ENCODE assay signal across 11 mouse cellular contexts in the genomic region with DNA sequence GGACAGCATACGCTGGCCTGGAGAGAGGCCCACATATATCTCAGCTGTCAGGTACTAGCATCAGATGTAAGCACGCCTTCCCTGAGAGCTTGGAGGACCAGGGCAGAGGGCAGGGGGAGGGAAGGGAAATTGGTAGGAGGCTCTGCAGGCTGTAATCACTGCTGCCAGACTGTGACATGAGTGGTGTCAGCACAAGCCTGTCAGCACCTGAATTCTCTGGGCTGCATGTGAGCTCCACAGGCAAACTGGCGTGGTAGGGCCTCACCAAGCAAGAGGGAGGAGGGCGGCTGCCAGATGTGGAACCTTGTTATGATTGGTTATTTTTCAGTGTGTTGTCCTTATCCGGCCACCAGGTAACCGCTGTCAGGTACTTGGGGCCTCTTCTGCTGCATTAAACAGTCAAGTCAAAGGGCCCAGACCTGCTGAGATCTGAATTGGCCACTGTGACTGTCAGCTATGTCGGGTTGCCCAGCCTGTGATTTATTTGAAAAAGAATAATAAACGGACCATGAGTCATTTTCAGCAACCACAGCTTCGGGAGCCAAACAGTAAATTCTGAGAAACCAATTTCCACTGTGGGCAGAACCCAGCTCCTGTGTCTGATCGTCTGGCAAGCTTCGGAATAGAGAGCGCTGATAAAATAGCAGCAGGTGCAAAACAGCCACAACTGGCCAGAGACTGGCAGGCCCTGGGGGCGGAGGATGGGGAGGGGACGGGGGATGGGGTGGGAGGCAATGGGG. TPM values are rescaled to one million over a fixed set of nuclear protein-coding genes. Genes with fewer than 3 reads are reported as not detected.
DNase-seq lines count a peak whose midpoint lies in the region; ATAC-seq and TF ChIP-seq lines count a peak whose summit lies in the region.
"Had no signal": no experiment of that assay in that cellular context is flagged by ENCODE, and none has a peak within 500 bp of the region (broad histone marks: within the 10 kb centered on the region; RNA-seq: fewer than 3 reads in every experiment).

No protein-coding gene starts in this region.

- H3K4me2 ChIP-seq in forebrain, postnatal 0 days (ENCODE audit: low read depth) = no peak overlapping the region
- H3K4me2 ChIP-seq in forebrain, embryonic 14.5 days (ENCODE audit: low read length) = no peak overlapping the region
- H3K4me2 ChIP-seq in heart, embryonic 12.5 days = peak overlapping the region; percentile 55

- no peak overlapping the region for H3K9ac ChIP-seq in forebrain, postnatal 0 days
- no peak overlapping the region for H3K9ac ChIP-seq in forebrain, embryonic 14.5 days (ENCODE audit: low read length)
- H3K9ac ChIP-seq in heart, embryonic 12.5 days = no peak overlapping the region

- no peaks in the 10 kb centered on the region for H3K4me1 ChIP-seq in forebrain, postnatal 0 days (ENCODE audit: insufficient read depth)
- H3K4me1 ChIP-seq in forebrain, embryonic 14.5 days (ENCODE audit: control insufficient read depth, insufficient read depth, low read length) = no peaks in the 10 kb centered on the region
- H3K4me1 ChIP-seq in heart, embryonic 12.5 days (replicated peaks) = peaks cover 26% of the 10 kb centered on the region
- peaks cover 21% of the 10 kb centered on the region for H3K4me1 ChIP-seq in limb, embryonic 10.5 days

- no peak for DNase-seq in forebrain, postnatal 0 days
- no peak for DNase-seq in forebrain, embryonic 14.5 days (ENCODE audit: low spot score)
- DNase-seq in adrenal gland, postnatal 10 days = peak; percentile 10
- peak; percentile 72 for DNase-seq in limb, embryonic 10.5 days (ENCODE audit: low spot score)
- no peak for DNase-seq in frontal cortex, adult 2 months (ENCODE audit: extremely low spot score in 1 of 2, low spot score in 1 of 2)
- no peak for DNase-seq in thymus, postnatal 36 days
- DNase-seq: right cerebral cortex, postnatal 25 days had no signal

- no peaks in the 10 kb centered on the region for H3K27me3 ChIP-seq in forebrain, postnatal 0 days (ENCODE audit: insufficient read depth, low read length)
- no peaks in the 10 kb centered on the region for H3K27me3 ChIP-seq in forebrain, embryonic 14.5 days (replicated peaks; ENCODE audit: control insufficient read depth, insufficient read depth, low read length)
- H3K27me3 ChIP-seq in heart, embryonic 12.5 days (replicated peaks) = 0 out of 2 replicates have a peak, but pooled peaks cover under 1% of the 10 kb centered on the region
- H3K27me3 ChIP-seq in limb, embryonic 10.5 days (ENCODE audit: low read depth, poor library complexity, severe bottlenecking) = no peaks in the 10 kb centered on the region

- H3K36me3 ChIP-seq in forebrain, postnatal 0 days (ENCODE audit: insufficient read depth) = no peaks in the 10 kb centered on the region
- H3K36me3 ChIP-seq in forebrain, embryonic 14.5 days (ENCODE audit: control insufficient read depth, insufficient read depth, low read length) = no peaks in the 10 kb centered on the region
- no peaks in the 10 kb centered on the region for H3K36me3 ChIP-seq in heart, embryonic 12.5 days
- H3K36me3 ChIP-seq in limb, embryonic 10.5 days = no peaks in the 10 kb centered on the region
- H3K36me3 ChIP-seq: forebrain, embryonic 10.5 days had no signal

- WGBS in forebrain, postnatal 0 days = 65% methylated on average over 14 of the region's 14 CpGs
- WGBS in forebrain, embryonic 14.5 days = 81% methylated on average over 14 of the region's 14 CpGs
- 33% methylated on average over 14 of the region's 14 CpGs for WGBS in heart, embryonic 12.5 days
- 56% methylated on average over 14 of the region's 14 CpGs for WGBS in limb, embryonic 10.5 days

- H3K4me3 ChIP-seq in forebrain, postnatal 0 days (ENCODE audit: low read depth, low read length) = no peak overlapping the region
- no peak overlapping the region for H3K4me3 ChIP-seq in forebrain, embryonic 14.5 days (ENCODE audit: low read depth, low read length)
- H3K4me3 ChIP-seq in heart, embryonic 12.5 days = no peak overlapping the region
- no peak overlapping the region for H3K4me3 ChIP-seq in limb, embryonic 10.5 days
- H3K4me3 ChIP-seq: forebrain, embryonic 10.5 days had no signal

- H3K9me3 ChIP-seq in forebrain, postnatal 0 days (ENCODE audit: low read length) = no peaks in the 10 kb centered on the region
- H3K9me3 ChIP-seq in forebrain, embryonic 14.5 days (replicated peaks; ENCODE audit: control insufficient read depth, low read length) = no peaks in the 10 kb centered on the region
- H3K9me3 ChIP-seq in heart, embryonic 12.5 days (replicated peaks) = no peaks in the 10 kb centered on the region
- H3K9me3 ChIP-seq in limb, embryonic 10.5 days (replicated peaks) = no peaks in the 10 kb centered on the region
- H3K9me3 ChIP-seq: forebrain, embryonic 10.5 days had no signal

- peak; percentile 40; the same call in 1 of the 2 replicates for ATAC-seq in forebrain, postnatal 0 days
- no peak; the same call in 1 of the 2 replicates for ATAC-seq in forebrain, embryonic 14.5 days
- peak; percentile 87 for ATAC-seq in heart, embryonic 12.5 days (ENCODE audit: insufficient number of reproducible peaks, low FRiP score)
- ATAC-seq in granulocyte monocyte progenitor cell, adult 5-6 weeks (replicated peaks; ENCODE audit: poor library complexity, severe bottlenecking) = no peak

- no peak overlapping the region for H3K27ac ChIP-seq in forebrain, postnatal 0 days (ENCODE audit: low read depth, low read length)
- no peak overlapping the region for H3K27ac ChIP-seq in forebrain, embryonic 14.5 days (ENCODE audit: low read depth, low read length)
- H3K27ac ChIP-seq in heart, embryonic 12.5 days (ENCODE audit: poor library complexity, severe bottlenecking) = peak overlapping the region; percentile 83; the same call in 1 of the 2 replicates
- no peak overlapping the region for H3K27ac ChIP-seq in limb, embryonic 10.5 days
- H3K27ac ChIP-seq: forebrain, embryonic 10.5 days had no signal

- no peak for TF ChIP-seq CTCF in forebrain, postnatal 0 days (IDR thresholded peaks at IDR 0.05; ENCODE audit: low read depth)

RNA-seq across cellular contexts. Expression of gene Tigit, which starts 38.0 kb away (rescaled TPM):
- total RNA-seq in forebrain, postnatal 0 days (2014; rRNA removed) = 0.54 TPM in 1 of 2 replicates, not detected in the other
- polyA plus RNA-seq in forebrain, postnatal 0 days (2015; fragmentation: Nextera tagmentation; extraction: Ambion mirVana) = 0.17 TPM in 1 of 2 replicates, not detected in the other
- not detected in 2 replicates for polyA plus RNA-seq in forebrain, embryonic 14.5 days (2014; fragmentation: Nextera tagmentation; extraction: Ambion mirVana)
- not detected for total RNA-seq in adrenal gland, postnatal 10 days (2021)
- not detected in 2 replicates for polyA plus RNA-seq in heart, embryonic 12.5 days (2016; fragmentation: Nextera tagmentation; extraction: Ambion mirVana)
- not detected in 2 replicates for polyA plus RNA-seq in limb, embryonic 10.5 days (2016; fragmentation: Nextera tagmentation; extraction: Ambion mirVana)
- total RNA-seq in granulocyte monocyte progenitor cell, adult 5-6 weeks (2014; fragmentation: Nextera tagmentation) = not detected in 2 replicates
- not detected in 2 replicates for total RNA-seq in granulocyte monocyte progenitor cell, adult 5-6 weeks (2017)
- polyA plus RNA-seq in frontal cortex, adult 2 months (2012; rRNA removed) = 0.19 TPM in 1 of 2 replicates, not detected in the other
- polyA plus RNA-seq: forebrain, embryonic 10.5 days; lung, embryonic 16.5 days had no signal

RNA-seq across cellular contexts. Expression of gene Drd3, which starts 51.9 kb away (rescaled TPM):
- total RNA-seq in forebrain, postnatal 0 days (2014; rRNA removed) = 0.23 and 0.86 TPM in 2 replicates
- not detected in 2 replicates for polyA plus RNA-seq in forebrain, postnatal 0 days (2015; fragmentation: Nextera tagmentation; extraction: Ambion mirVana)
- 0.12 and 0.13 TPM in 2 replicates for polyA plus RNA-seq in forebrain, embryonic 14.5 days (2014; fragmentation: Nextera tagmentation; extraction: Ambion mirVana)
- not detected for total RNA-seq in adrenal gland, postnatal 10 days (2021)
- polyA plus RNA-seq in heart, embryonic 12.5 days (2016; fragmentation: Nextera tagmentation; extraction: Ambion mirVana) = not detected in 2 replicates
- not detected in 2 replicates for polyA plus RNA-seq in limb, embryonic 10.5 days (2016; fragmentation: Nextera tagmentation; extraction: Ambion mirVana)
- not detected in 2 replicates for total RNA-seq in granulocyte monocyte progenitor cell, adult 5-6 weeks (2014; fragmentation: Nextera tagmentation)
- not detected in 2 replicates for total RNA-seq in granulocyte monocyte progenitor cell, adult 5-6 weeks (2017)
- polyA plus RNA-seq in frontal cortex, adult 2 months (2012; rRNA removed) = 0.19 and 0.20 TPM in 2 replicates
- polyA plus RNA-seq: forebrain, embryonic 10.5 days; lung, embryonic 16.5 days had no signal

Comparison
In these comparisons a context has a peak if more than half of its experiments do, and no peak if none do; other contexts are left out.
1. ATAC-seq: peak in forebrain, postnatal 0 days (single experiment) and heart, embryonic 12.5 days (single experiment); none in forebrain, embryonic 14.5 days (single experiment) and granulocyte monocyte progenitor cell, adult 5-6 weeks (single experiment).
2. DNase-seq: peak in adrenal gland, postnatal 10 days (single experiment) and limb, embryonic 10.5 days (single experiment); none in forebrain, postnatal 0 days (single experiment), forebrain, embryonic 14.5 days (single experiment), frontal cortex, adult 2 months (0 of 2) and thymus, postnatal 36 days (0 of 2).